Mouse (Mus musculus): ENCODE results near the gene Bloc1s5. TPM values are rescaled to one million over a fixed set of nuclear protein-coding genes. Genes with fewer than 3 reads are reported as not detected.

Bloc1s5 gene
- total and polyA plus RNA-seq, 3 experiments, result 5.6 to 12.7 (median 9.3) TPM

- Histone ChIP-seq H3K79me2 (replicated peaks; ENCODE audit: control insufficient read depth, extremely low read depth, insufficient read depth, poor library complexity, severe bottlenecking) (no peaks in the 10 kb centered on the region), H3K36me3 (replicated peaks in 1 of 2; ENCODE audit: control insufficient read depth in 1 of 2, insufficient read depth in 1 of 2, low read length in 1 of 2) (no peaks in the 10 kb centered on the region), H3K27me3 (replicated peaks) (no peaks in the 10 kb centered on the region), H3K27ac (ENCODE audit: insufficient read depth, low read depth) (no peak overlapping the region), H3K9me3 (replicated peaks; ENCODE audit: low read length) (no peaks in the 10 kb centered on the region), H3K4me2 (ENCODE audit: insufficient read depth, low read depth, poor library complexity, severe bottlenecking) (peak overlapping the region; percentile 6; the same call in 1 of the 2 replicates), H3K9ac (ENCODE audit: insufficient read depth, low read depth) (no peak overlapping the region), H3K4me3 (replicated peaks in 1 of 3; ENCODE audit: low read depth in 2 of 3, low read length in 2 of 3, poor library complexity in 1 of 3) (no peak overlapping the region), H3K4me1 (ENCODE audit: control insufficient read depth in 1 of 2, insufficient read depth in 2 of 2) (peaks cover 0 to 6% of the 10 kb centered on the region in 2 experiments; a peak in 2 of 4 replicates)
- no peak for DNase-seq (ENCODE audit: extremely low read depth)
- TF ChIP-seq JUN (IDR thresholded peaks at IDR 0.05; ENCODE audit: insufficient read depth, low read depth, low read length) (no peak), ETS1 (conservative IDR thresholded peaks at IDR 0.05; ENCODE audit: low read depth, low read length) (no peak), POLR2A (IDR thresholded peaks at IDR 0.05; ENCODE audit: low read depth, low read length) (no peak), CHD2 (IDR thresholded peaks at IDR 0.05; ENCODE audit: low read length) (no peak), MXI1 (IDR thresholded peaks at IDR 0.05; ENCODE audit: low read depth, low read length) (no peak), UBTF (IDR thresholded peaks at IDR 0.05; ENCODE audit: low read depth, low read length) (no peak), ZMIZ1 (IDR thresholded peaks at IDR 0.05; ENCODE audit: low read depth, low read length) (no peak), USF1 (IDR thresholded peaks at IDR 0.05; ENCODE audit: low read depth, low read length) (no peak), MEF2A (IDR thresholded peaks at IDR 0.05; ENCODE audit: borderline replicate concordance, low read depth, low read length) (no peak), ZNF384 (IDR thresholded peaks at IDR 0.05; ENCODE audit: low read depth, low read length) (no peak), TBP (conservative IDR thresholded peaks at IDR 0.05; ENCODE audit: low read depth, low read length) (no peak), NRF1 (IDR thresholded peaks at IDR 0.05; ENCODE audit: low read depth, low read length) (no peak), POLR2AphosphoS2 (IDR thresholded peaks at IDR 0.05; ENCODE audit: low read depth, low read length) (no peak), RAD21 (IDR thresholded peaks at IDR 0.05; ENCODE audit: low read depth, low read length) (no peak), MAFK (IDR thresholded peaks at IDR 0.05; ENCODE audit: insufficient replicate concordance, low read length) (no peak), CTCF (conservative IDR thresholded peaks at IDR 0.05 in 1 of 2, IDR thresholded peaks at IDR 0.05 in 1 of 2; ENCODE audit: low read depth in 2 of 2, low read length in 2 of 2) (no peak), KAT2A (IDR thresholded peaks at IDR 0.05; ENCODE audit: insufficient replicate concordance, low read length) (no peak), EP300 (IDR thresholded peaks at IDR 0.05; ENCODE audit: low read length) (no peak), E2F4 (IDR thresholded peaks at IDR 0.05; ENCODE audit: insufficient replicate concordance, low read depth, low read length) (no peak)
- in situ Hi-C loops (cut with MboI; ENCODE audit: low pct_ligation_motif_present, low pct_unique_long_range_greater_than_20kb, low sequenced_read_pairs), result no loop called here
- dilution Hi-C loops (cut with MboI; ENCODE audit: extremely low pct_ligation_motif_present, extremely low pct_unique_long_range_greater_than_20kb, low sequenced_read_pairs), result no loop called here
Measured at GRCm38 (mm10) chr13:38565245-38565644, 69.7 kb downstream of the Bloc1s5 start.

DNA sequence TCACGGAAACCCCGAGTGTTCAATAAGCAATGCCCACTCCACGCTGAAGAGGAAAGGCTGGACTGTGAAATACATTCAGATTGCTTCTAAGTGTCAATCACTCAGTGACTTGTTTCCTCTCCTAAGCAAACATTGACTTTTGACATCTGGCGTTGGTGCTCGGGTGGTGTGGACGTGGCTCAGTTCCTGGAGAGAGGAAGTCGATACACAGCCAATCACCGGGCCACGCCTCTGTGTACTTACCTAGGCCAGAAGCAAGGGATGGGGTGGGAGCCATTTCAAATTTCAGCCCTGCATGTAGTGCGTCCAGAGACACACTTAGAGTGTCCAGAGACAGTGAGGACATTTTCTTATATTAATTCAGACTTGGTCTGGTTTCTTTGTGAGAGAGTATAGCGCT lies 80.3 kb downstream of the Bloc1s5 start:
- H3K36me3 ChIP-seq (replicated peaks in 1 of 2; ENCODE audit: control insufficient read depth in 1 of 2, insufficient read depth in 1 of 2, low read length in 1 of 2), result no peaks in the 10 kb centered on the region
- peaks cover 0 to 11% of the 10 kb centered on the region in 2 experiments; a peak in 2 of 4 replicates for H3K4me1 ChIP-seq (ENCODE audit: control insufficient read depth in 1 of 2, insufficient read depth in 2 of 2)
- in situ Hi-C loops (cut with MboI; ENCODE audit: low pct_ligation_motif_present, low pct_unique_long_range_greater_than_20kb, low sequenced_read_pairs), result no loop called here
- H3K9ac ChIP-seq (ENCODE audit: insufficient read depth, low read depth), result no peak overlapping the region
- H3K27ac ChIP-seq (ENCODE audit: insufficient read depth, low read depth), result no peak overlapping the region
- no peak overlapping the region for H3K4me3 ChIP-seq (replicated peaks in 1 of 3; ENCODE audit: low read depth in 2 of 3, low read length in 2 of 3, poor library complexity in 1 of 3)
- dilution Hi-C loops (cut with MboI; ENCODE audit: extremely low pct_ligation_motif_present, extremely low pct_unique_long_range_greater_than_20kb, low sequenced_read_pairs), result no loop called here
- no peaks in the 10 kb centered on the region for H3K79me2 ChIP-seq (replicated peaks; ENCODE audit: control insufficient read depth, extremely low read depth, insufficient read depth, poor library complexity, severe bottlenecking)
- no peak overlapping the region for H3K4me2 ChIP-seq (ENCODE audit: insufficient read depth, low read depth, poor library complexity, severe bottlenecking)
- DNase-seq (ENCODE audit: extremely low read depth), result no peak
- no peak for TF ChIP-seq ZMIZ1 (IDR thresholded peaks at IDR 0.05; ENCODE audit: low read depth, low read length)
- no peak for TF ChIP-seq SIN3A (IDR thresholded peaks at IDR 0.05; ENCODE audit: low read length)
- no peak for TF ChIP-seq IRF4 (IDR thresholded peaks at IDR 0.05; ENCODE audit: low read depth, low read length)
- no peak for TF ChIP-seq NELFE (IDR thresholded peaks at IDR 0.05; ENCODE audit: low read depth, low read length)
- no peaks in the 10 kb centered on the region for H3K27me3 ChIP-seq (replicated peaks)
- H3K9me3 ChIP-seq (replicated peaks; ENCODE audit: low read length), result no peaks in the 10 kb centered on the region

Measured in CH12.LX (cell line).